Mouse (Mus musculus) stomach, postnatal 0 days (tissue): ENCODE data around the gene Mrpl2. TPM values are rescaled to one million over a fixed set of nuclear protein-coding genes. Genes with fewer than 3 reads are reported as not detected.

ENCODE experiments used
- ATAC-seq: fragments of 200-750 bp; cut with Nextera tagmentation; 2 replicates; pipeline ENCODE4 v1.8.0; 2017; ENCODE audit not compliant: low FRiP score, low TSS enrichment
- DNase-seq: peaks from one replicate; pipeline ENCODE4 v3.0.0-alpha.2; 2016; ENCODE audit warnings: low spot score
- H3K27ac ChIP-seq: fragments of 300-500 bp; sonication (generic); replicated peaks from 2 replicates; pipeline ENCODE4 v1.5.1; 2014; ENCODE audit warnings: mild to moderate bottlenecking, control low read depth
- H3K27me3 ChIP-seq: fragments of 300-500 bp; sonication (generic); 2 replicates; pipeline ENCODE4 v1.6.1; 2014; ENCODE audit warnings: low read length; ENCODE audit not compliant: control insufficient read depth, insufficient read depth
- H3K36me3 ChIP-seq: fragments of 300-500 bp; sonication (generic); 2 replicates; pipeline ENCODE4 v1.6.1; 2014; ENCODE audit warnings: low read length, mixed read lengths; ENCODE audit not compliant: control insufficient read depth, insufficient read depth
- H3K4me1 ChIP-seq: fragments of 300-500 bp; sonication (generic); replicated peaks from 2 replicates; pipeline ENCODE4 v1.6.1; 2014; ENCODE audit warnings: antibody characterized with exemption; ENCODE audit not compliant: control insufficient read depth, insufficient read depth
- H3K4me2 ChIP-seq: fragments of 300-500 bp; sonication (generic); replicated peaks from 2 replicates; pipeline ENCODE4 v1.6.1; 2014; ENCODE audit warnings: low read depth, mild to moderate bottlenecking, control low read depth, moderate library complexity
- H3K4me3 ChIP-seq: fragments of 300-500 bp; sonication (generic); 2 replicates; pipeline ENCODE4 v1.5.1; 2014; ENCODE audit warnings: low read depth, low read length, control low read depth
- H3K9ac ChIP-seq: fragments of 300-500 bp; sonication (generic); 2 replicates; pipeline ENCODE4 v1.6.1; 2014; ENCODE audit warnings: mild to moderate bottlenecking, low read length, control low read depth, mixed read lengths
- H3K9me3 ChIP-seq: fragments of 300-500 bp; sonication (generic); 2 replicates; pipeline ENCODE4 v1.6.1; 2016; ENCODE audit warnings: low read length; ENCODE audit not compliant: control insufficient read depth
- CTCF ChIP-seq: IDR thresholded peaks from 2 replicates; pipeline ENCODE4 v1.5.1; 2016; ENCODE audit warnings: antibody characterized with exemption, low read depth, mild to moderate bottlenecking, moderate library complexity
- EP300 ChIP-seq: optimal IDR thresholded peaks from 2 replicates; pipeline ENCODE3; 2016; ENCODE audit warnings: antibody characterized with exemption
- WGBS: fragments of 180-500 bp; shearing (Covaris S2); extraction: QIAGEN DNeasy Blood & Tissue Kit; methylation state at CpG from one replicate; pipeline ENCODE4 v1.1.7; 2014; 5-methylcytosine and 5-hydroxymethylcytosine counted together
- polyA plus RNA-seq: library from polyadenylated mRNA; unstranded; fragments of >200 nt; fragmentation: Nextera tagmentation; extraction: Ambion mirVana; gene quantifications from 2 replicates; pipeline ENCODE4 v1.2.1, GENCODE M21; 2015

Mrpl2 gene
- polyA plus RNA-seq, 1 experiment from 2014 or later = 96.4 TPM

DNA sequence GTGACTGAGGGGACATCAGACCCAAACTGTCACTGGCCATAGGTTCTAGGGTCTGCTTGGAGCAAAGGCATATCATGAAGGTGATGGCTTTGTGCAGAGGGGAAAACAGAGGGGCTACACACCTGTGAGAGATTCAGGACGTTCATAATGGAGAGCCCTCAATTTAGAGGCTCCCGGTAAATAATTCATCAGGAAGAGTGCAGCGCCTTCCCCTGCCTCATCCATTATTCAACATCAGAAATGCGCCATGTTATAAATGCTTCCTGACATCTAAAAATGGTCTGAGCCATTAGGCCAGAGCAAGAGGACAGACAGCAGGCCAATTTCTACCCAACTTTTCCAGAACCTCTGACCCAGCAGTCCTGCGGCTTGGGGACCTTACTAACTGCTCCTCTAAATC, 40.9 kb upstream of the Mrpl2 start:
- H3K9ac ChIP-seq = no peak overlapping the region
- no peak overlapping the region for H3K4me3 ChIP-seq
- no peak for DNase-seq
- H3K27me3 ChIP-seq = no peaks in the 10 kb centered on the region
- no peak for ATAC-seq
- no peak overlapping the region for H3K4me2 ChIP-seq
- H3K9me3 ChIP-seq = no peaks in the 10 kb centered on the region
- H3K27ac ChIP-seq = no peak overlapping the region
- TF ChIP-seq EP300 (no peak), CTCF (no peak)
- no peaks in the 10 kb centered on the region for H3K36me3 ChIP-seq
- 70% methylated on average over 5 of the region's 5 CpGs for WGBS
- 0 out of 2 replicates have a peak, but pooled peaks cover 3% of the 10 kb centered on the region for H3K4me1 ChIP-seq

- Histone ChIP-seq H3K9ac (no peak overlapping the region), H3K4me2 (no peak overlapping the region), H3K36me3 (no peaks in the 10 kb centered on the region), H3K4me3 (no peak overlapping the region), H3K4me1 (0 out of 2 replicates have a peak, but pooled peaks cover 3% of the 10 kb centered on the region), H3K9me3 (no peaks in the 10 kb centered on the region), H3K27ac (0 out of 2 replicates have a peak overlapping the region, but pooled peaks have one; percentile 2), H3K27me3 (no peaks in the 10 kb centered on the region)
- ATAC-seq (no peak), DNase-seq (no peak)
- WGBS = 67% methylated on average over 12 of the region's 12 CpGs
- TF ChIP-seq CTCF (no peak), EP300 (no peak)
Measured at GRCm38 (mm10) chr17:46605987-46606386, 40.0 kb upstream of the Mrpl2 start.

DNA sequence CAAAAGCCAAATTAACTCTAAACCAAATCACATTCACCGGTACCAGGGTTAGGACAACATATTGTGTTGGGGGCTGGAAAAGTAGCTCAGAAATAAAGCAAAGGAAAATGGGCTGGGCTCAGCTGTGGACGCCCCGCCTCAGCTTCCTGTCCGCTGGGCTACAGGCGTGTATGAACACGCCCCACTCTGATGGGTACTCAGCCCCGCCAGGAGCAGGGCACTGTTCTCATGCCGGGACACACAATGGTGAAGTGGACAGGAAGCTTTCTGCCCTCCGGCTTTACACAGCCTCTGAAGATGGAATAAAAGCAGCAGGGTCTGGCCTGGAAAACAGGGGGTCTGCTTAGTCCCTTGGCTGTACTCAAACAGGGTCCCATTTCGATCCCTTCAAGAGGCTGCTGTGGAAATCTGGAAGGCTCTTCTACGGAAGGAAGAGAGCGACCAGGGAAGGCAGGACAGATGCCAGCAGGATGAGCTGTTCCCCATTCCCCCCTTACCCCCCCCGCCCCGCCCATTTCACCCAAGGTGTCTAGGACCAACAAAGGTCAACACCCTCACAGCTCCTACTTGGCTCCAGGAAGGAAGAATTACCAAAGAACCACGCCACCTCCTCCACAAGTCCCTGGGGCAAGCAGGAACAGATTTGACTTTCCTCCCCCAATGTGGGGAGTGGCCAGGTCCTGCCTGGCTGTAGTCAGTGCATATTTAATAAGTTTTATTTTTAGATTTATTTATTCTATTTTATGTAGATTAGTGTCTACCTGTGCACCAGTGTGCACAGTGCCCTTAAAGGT, 36.1 kb upstream of the Mrpl2 start:
- Histone ChIP-seq H3K4me2 (peak overlapping the region; percentile 33), H3K36me3 (no peaks in the 10 kb centered on the region), H3K9ac (peak overlapping the region; percentile 0; the same call in 1 of the 2 replicates), H3K27me3 (no peaks in the 10 kb centered on the region), H3K4me1 (0 out of 2 replicates have a peak, but pooled peaks cover 13% of the 10 kb centered on the region), H3K27ac (peak overlapping the region; percentile 75), H3K4me3 (peak overlapping the region; percentile 1; the same call in 1 of the 2 replicates), H3K9me3 (no peaks in the 10 kb centered on the region)
- 51% methylated on average over 15 of the region's 15 CpGs for WGBS
- ATAC-seq (peak; percentile 84), DNase-seq (peak; percentile 73)
- TF ChIP-seq EP300 (no peak), CTCF (no peak)

DNA sequence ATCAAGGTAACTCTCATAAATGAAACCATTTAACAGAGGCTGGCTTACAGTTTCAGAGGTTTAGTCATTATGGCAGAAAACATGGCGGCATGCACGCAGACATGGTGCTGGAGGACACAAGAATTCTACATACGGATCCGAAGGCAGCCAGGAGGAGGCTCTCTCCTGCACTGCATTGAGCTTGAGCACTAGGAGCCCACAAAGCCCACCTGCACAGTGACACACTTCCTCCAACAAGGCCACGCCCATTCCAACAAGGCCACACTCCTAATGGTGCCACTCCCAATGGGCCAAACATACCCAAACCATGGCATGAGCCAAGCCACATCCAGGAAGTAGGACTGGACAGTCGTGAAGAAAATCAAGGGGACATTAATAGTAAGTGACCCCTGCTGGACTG, 34.7 kb upstream of the Mrpl2 start:
- Histone ChIP-seq H3K9me3 (no peaks in the 10 kb centered on the region), H3K27ac (peak overlapping the region; percentile 61), H3K27me3 (no peaks in the 10 kb centered on the region), H3K36me3 (no peaks in the 10 kb centered on the region), H3K4me1 (0 out of 2 replicates have a peak, but pooled peaks cover 10% of the 10 kb centered on the region), H3K9ac (no peak overlapping the region), H3K4me3 (no peak overlapping the region), H3K4me2 (no peak overlapping the region)
- ATAC-seq = no peak
- DNase-seq = no peak
- TF ChIP-seq CTCF (no peak), EP300 (no peak)
- WGBS = 92% methylated on average over 6 of the region's 6 CpGs

- no peaks in the 10 kb centered on the region for H3K36me3 ChIP-seq
- TF ChIP-seq CTCF (no peak), EP300 (no peak)
- H3K9ac ChIP-seq = no peak overlapping the region
- no peaks in the 10 kb centered on the region for H3K27me3 ChIP-seq
- ATAC-seq (peak; percentile 72), DNase-seq (peak; percentile 43)
- no peak overlapping the region for H3K4me3 ChIP-seq
- peak overlapping the region; percentile 72 for H3K27ac ChIP-seq
- H3K4me1 ChIP-seq = 0 out of 2 replicates have a peak, but pooled peaks cover 10% of the 10 kb centered on the region
- H3K9me3 ChIP-seq = no peaks in the 10 kb centered on the region
- 30% methylated on average over 2 of the region's 2 CpGs for WGBS
- no peak overlapping the region for H3K4me2 ChIP-seq
Measured at GRCm38 (mm10) chr17:46612189-46612588, 33.8 kb upstream of the Mrpl2 start.

GRCm38 (mm10) chr17:46612820-46613219, 33.2 kb upstream of the Mrpl2 start:
- 16% methylated on average over 4 of the region's 4 CpGs for WGBS
- no peak for DNase-seq

More at GRCm38 (mm10) chr17:46612820-46613219, 33.2 kb upstream of the Mrpl2 start:
- no peaks in the 10 kb centered on the region for H3K36me3 ChIP-seq
- H3K27me3 ChIP-seq = no peaks in the 10 kb centered on the region
- H3K9ac ChIP-seq = no peak overlapping the region
- no peak for ATAC-seq
- 0 out of 2 replicates have a peak, but pooled peaks cover 10% of the 10 kb centered on the region for H3K4me1 ChIP-seq
- no peaks in the 10 kb centered on the region for H3K9me3 ChIP-seq
- TF ChIP-seq CTCF (no peak), EP300 (no peak)
- no peak overlapping the region for H3K4me3 ChIP-seq
- H3K27ac ChIP-seq = peak overlapping the region; percentile 72
- H3K4me2 ChIP-seq = no peak overlapping the region
